Mouse (Mus musculus) embryonic facial prominence, embryonic 15.5 days (tissue): ENCODE measurements at regions not wholly inside any gene's neighbourhood (a gene's known extent, or its start where the extent isn't known, plus 50 kb on each side); places are given as distances from the start of the nearest gene placed in this dataset.

Experiments
- ATAC-seq: fragments of 200-750 bp; cut with Nextera tagmentation; 2 replicates; pipeline ENCODE4 v1.8.0; 2017; ENCODE audit warnings: low read depth, moderate TSS enrichment; ENCODE audit not compliant: insufficient number of reproducible peaks, low FRiP score, low TSS enrichment
- H3K27ac ChIP-seq: fragments of 300-500 bp; sonication (generic); replicated peaks from 2 replicates; pipeline ENCODE4 v1.5.1; 2015; ENCODE audit warnings: mild to moderate bottlenecking, inconsistent platforms
- H3K27me3 ChIP-seq: fragments of 300-500 bp; sonication (generic); 2 replicates; pipeline ENCODE4 v1.6.1; 2015; ENCODE audit warnings: inconsistent platforms
- H3K36me3 ChIP-seq: fragments of 300-500 bp; sonication (generic); 2 replicates; pipeline ENCODE4 v1.6.1; 2015; ENCODE audit warnings: mild to moderate bottlenecking, inconsistent platforms
- H3K4me1 ChIP-seq: fragments of 300-500 bp; sonication (generic); 2 replicates; pipeline ENCODE4 v1.6.1; 2015; ENCODE audit warnings: inconsistent platforms
- H3K4me2 ChIP-seq: fragments of 300-500 bp; sonication (generic); replicated peaks from 2 replicates; pipeline ENCODE4 v1.6.1; 2015; ENCODE audit warnings: mild to moderate bottlenecking, inconsistent platforms
- H3K4me3 ChIP-seq: fragments of 300-500 bp; sonication (generic); replicated peaks from 2 replicates; pipeline ENCODE4 v1.5.1; 2015; ENCODE audit warnings: mild to moderate bottlenecking, inconsistent platforms
- H3K9ac ChIP-seq: fragments of 300-500 bp; sonication (generic); 2 replicates; pipeline ENCODE4 v1.6.1; 2015; ENCODE audit warnings: inconsistent platforms
- H3K9me3 ChIP-seq: fragments of 300-500 bp; sonication (generic); replicated peaks from 2 replicates; pipeline ENCODE4 v1.6.1; 2016; ENCODE audit warnings: inconsistent platforms
- WGBS: fragments of 180-500 bp; shearing (Covaris S2); methylation state at CpG from one replicate; pipeline ENCODE4 v1.1.7; 2015; 5-methylcytosine and 5-hydroxymethylcytosine counted together

- Histone ChIP-seq H3K36me3 (no peaks in the 10 kb centered on the region), H3K4me3 (no peak overlapping the region), H3K4me1 (peaks cover 7% of the 10 kb centered on the region; the same call in 1 of the 2 replicates), H3K27ac (no peak overlapping the region), H3K9me3 (no peaks in the 10 kb centered on the region), H3K27me3 (no peaks in the 10 kb centered on the region), H3K4me2 (no peak overlapping the region), H3K9ac (no peak overlapping the region)
- no peak for ATAC-seq
- 87% methylated on average over 5 of the region's 5 CpGs for WGBS
Measured at GRCm38 (mm10) chr15:62166786-62167185, 1244.0 kb upstream of the A1bg start.

GRCm38 (mm10) chr15:62165826-62166500 lies 1243.2 kb upstream of the A1bg start:
- no peaks in the 10 kb centered on the region for H3K9me3 ChIP-seq
- WGBS, result 88% methylated on average over 10 of the region's 10 CpGs

DNA sequence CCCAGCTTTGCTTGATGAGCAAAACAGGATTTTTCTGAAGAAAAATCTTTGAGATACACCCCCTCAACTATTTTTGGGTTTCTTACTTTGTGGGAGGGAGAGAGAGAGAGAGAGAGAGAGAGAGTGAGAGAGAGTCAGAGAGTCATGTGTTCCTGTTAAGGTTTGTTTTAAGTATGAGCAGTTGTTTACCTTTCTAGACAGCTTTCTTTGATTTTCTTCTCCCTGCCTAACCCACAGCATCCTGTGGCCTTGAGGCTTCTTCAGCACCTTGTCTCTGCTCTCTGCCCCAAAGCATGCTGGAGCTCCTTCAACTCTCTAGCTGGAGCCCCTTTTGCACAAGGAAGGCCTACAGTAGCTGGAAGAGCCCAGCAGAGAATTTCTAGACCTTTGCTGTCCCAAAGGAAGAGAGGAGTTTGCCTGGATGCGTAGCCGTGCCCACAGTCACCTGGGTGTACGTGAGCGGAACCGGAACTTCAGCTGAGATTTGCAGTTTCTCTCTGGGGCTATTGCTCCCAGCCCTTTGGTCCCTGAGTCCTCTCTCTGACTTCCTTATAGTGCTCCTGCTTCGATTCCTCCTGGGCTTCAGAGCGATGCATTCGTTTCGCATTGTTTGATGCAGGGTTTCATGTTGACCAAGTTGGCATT lies 1242.1 kb upstream of the A1bg start:
- Histone ChIP-seq H3K4me2 (no peak overlapping the region), H3K36me3 (no peaks in the 10 kb centered on the region), H3K9me3 (no peaks in the 10 kb centered on the region), H3K4me3 (no peak overlapping the region), H3K27ac (no peak overlapping the region), H3K9ac (no peak overlapping the region), H3K4me1 (peaks cover 7% of the 10 kb centered on the region; the same call in 1 of the 2 replicates), H3K27me3 (no peaks in the 10 kb centered on the region)
- WGBS, result 94% methylated on average over 9 of the region's 9 CpGs
- no peak for ATAC-seq

More at GRCm38 (mm10) chr15:62165826-62166500, 1243.2 kb upstream of the A1bg start:
- H3K27me3 ChIP-seq, result no peaks in the 10 kb centered on the region
- peaks cover 7% of the 10 kb centered on the region; the same call in 1 of the 2 replicates for H3K4me1 ChIP-seq
- no peaks in the 10 kb centered on the region for H3K36me3 ChIP-seq
- H3K4me3 ChIP-seq, result no peak overlapping the region
- ATAC-seq, result no peak
- H3K9ac ChIP-seq, result no peak overlapping the region
- H3K27ac ChIP-seq, result no peak overlapping the region
- no peak overlapping the region for H3K4me2 ChIP-seq

- WGBS, result 82% methylated on average over 5 of the region's 5 CpGs
- no peaks in the 10 kb centered on the region for H3K9me3 ChIP-seq
- H3K4me2 ChIP-seq, result no peak overlapping the region
- no peaks in the 10 kb centered on the region for H3K36me3 ChIP-seq
- no peak overlapping the region for H3K27ac ChIP-seq
- H3K27me3 ChIP-seq, result no peaks in the 10 kb centered on the region
- H3K9ac ChIP-seq, result no peak overlapping the region
- H3K4me3 ChIP-seq, result no peak overlapping the region
- H3K4me1 ChIP-seq, result peaks cover 7% of the 10 kb centered on the region; the same call in 1 of the 2 replicates
- ATAC-seq, result no peak
Measured at GRCm38 (mm10) chr15:62163203-62163602, 1240.4 kb upstream of the A1bg start.

GRCm38 (mm10) chr15:62162648-62163194 lies 1239.9 kb upstream of the A1bg start:
- no peak for ATAC-seq
- H3K27ac ChIP-seq, result no peak overlapping the region
- no peaks in the 10 kb centered on the region for H3K9me3 ChIP-seq
- no peak overlapping the region for H3K4me2 ChIP-seq
- H3K27me3 ChIP-seq, result no peaks in the 10 kb centered on the region
- no peak overlapping the region for H3K4me3 ChIP-seq
- H3K4me1 ChIP-seq, result peaks cover 7% of the 10 kb centered on the region; the same call in 1 of the 2 replicates
- H3K9ac ChIP-seq, result no peak overlapping the region
- no peaks in the 10 kb centered on the region for H3K36me3 ChIP-seq
- 78% methylated on average over 4 of the region's 4 CpGs for WGBS

- Histone ChIP-seq H3K27ac (no peak overlapping the region), H3K4me3 (no peak overlapping the region), H3K4me2 (no peak overlapping the region), H3K4me1 (peaks cover 7% of the 10 kb centered on the region; the same call in 1 of the 2 replicates), H3K9me3 (no peaks in the 10 kb centered on the region), H3K27me3 (no peaks in the 10 kb centered on the region), H3K9ac (no peak overlapping the region), H3K36me3 (no peaks in the 10 kb centered on the region)
- 58% methylated on average over 8 of the region's 8 CpGs for WGBS
- ATAC-seq, result no peak
Measured at GRCm38 (mm10) chr15:62161975-62162647, 1239.3 kb upstream of the A1bg start.

GRCm38 (mm10) chr15:62161061-62161460 lies 1238.2 kb upstream of the A1bg start:
- Histone ChIP-seq H3K4me3 (no peak overlapping the region), H3K27me3 (no peaks in the 10 kb centered on the region)
- ATAC-seq, result no peak

DNA sequence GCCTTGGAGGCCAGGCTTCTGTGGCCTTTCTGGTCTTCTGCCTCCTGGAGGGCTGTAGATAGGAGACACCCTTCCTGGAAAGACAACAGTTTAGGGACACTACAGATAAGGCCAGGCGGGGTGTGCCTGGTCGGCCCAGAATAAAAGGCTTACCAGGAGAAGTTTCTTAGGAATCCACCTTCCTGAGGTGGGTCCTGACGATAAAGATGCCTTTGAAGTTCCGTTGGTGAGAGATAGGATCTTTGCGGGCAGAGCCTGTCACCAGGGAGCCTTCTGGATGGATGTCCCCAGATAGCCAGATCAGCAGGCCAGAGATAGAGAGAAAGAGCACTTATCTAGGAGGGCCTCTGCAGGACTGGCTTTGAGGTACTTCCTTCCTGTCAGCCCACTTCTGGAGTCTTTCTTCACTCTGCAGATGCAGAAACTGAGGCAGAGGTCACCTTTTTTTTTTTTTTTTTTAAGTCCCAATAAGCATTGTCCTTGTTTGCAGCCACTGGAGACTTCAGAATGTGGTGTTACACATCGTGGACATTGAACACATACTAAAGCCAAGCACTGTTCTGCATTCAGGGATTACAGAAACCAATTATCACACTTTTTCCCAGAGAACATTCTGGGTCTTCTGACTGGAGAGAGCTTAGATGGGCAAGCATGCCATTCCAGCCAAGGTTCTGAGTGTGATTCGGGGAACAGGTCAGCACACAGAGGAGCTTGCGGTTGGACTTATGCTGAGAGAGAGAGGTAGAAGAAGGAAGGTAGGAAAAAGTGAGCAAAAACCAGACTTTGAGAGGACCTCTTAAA lies 1236.3 kb upstream of the A1bg start:
- Histone ChIP-seq H3K9me3 (no peaks in the 10 kb centered on the region), H3K4me1 (0 out of 2 replicates have a peak, but pooled peaks cover 5% of the 10 kb centered on the region), H3K27ac (no peak overlapping the region), H3K36me3 (no peaks in the 10 kb centered on the region), H3K27me3 (no peaks in the 10 kb centered on the region), H3K4me3 (no peak overlapping the region), H3K4me2 (no peak overlapping the region), H3K9ac (no peak overlapping the region)
- no peak for ATAC-seq
- 85% methylated on average over 8 of the region's 8 CpGs for WGBS

More at GRCm38 (mm10) chr15:62161061-62161460, 1238.2 kb upstream of the A1bg start:
- H3K4me2 ChIP-seq, result no peak overlapping the region
- H3K9me3 ChIP-seq, result no peaks in the 10 kb centered on the region
- peaks cover 7% of the 10 kb centered on the region; the same call in 1 of the 2 replicates for H3K4me1 ChIP-seq
- no peaks in the 10 kb centered on the region for H3K36me3 ChIP-seq
- WGBS, result 84% methylated on average over 8 of the region's 8 CpGs
- H3K9ac ChIP-seq, result no peak overlapping the region
- H3K27ac ChIP-seq, result no peak overlapping the region

DNA sequence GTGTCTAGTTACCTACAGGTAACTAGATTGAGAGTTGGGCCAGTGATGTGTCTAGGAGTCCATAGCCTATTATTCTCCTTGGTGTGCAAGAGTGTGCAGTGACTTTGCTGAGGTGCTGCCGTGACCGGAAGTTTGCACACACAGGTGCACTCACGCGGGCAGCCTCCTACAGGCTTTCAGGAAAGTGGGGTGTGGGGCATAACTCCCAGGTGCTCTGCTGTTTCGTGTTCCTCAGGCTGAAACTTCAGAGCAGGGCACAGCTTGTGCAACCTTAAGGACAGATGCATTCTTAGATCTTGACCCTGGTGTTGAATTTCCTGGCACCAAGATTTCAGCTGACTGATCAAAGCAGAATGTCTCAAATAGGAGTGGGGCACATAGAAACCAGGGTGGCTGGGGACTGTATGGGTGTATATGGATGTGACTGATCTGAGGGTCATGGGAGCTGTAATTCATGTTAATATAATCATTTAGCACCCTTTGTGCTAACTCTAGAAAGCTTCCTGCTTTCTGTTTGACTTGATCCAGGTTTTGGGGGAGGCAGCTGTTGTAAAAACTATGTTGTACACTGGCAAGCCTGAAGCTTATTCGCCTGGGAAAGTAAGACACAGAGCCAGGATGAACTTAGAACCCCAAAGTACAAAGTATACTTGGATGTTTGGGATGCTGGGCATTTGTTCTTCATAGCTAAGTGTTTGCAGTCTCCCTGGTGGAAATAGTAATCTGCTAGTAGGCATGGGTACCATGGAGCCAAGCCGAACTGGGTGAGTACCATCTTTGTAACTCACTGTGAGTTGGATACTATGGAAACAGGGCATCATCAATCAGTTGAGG lies 1234.6 kb upstream of the A1bg start:
- Histone ChIP-seq H3K4me3 (no peak overlapping the region), H3K9ac (no peak overlapping the region), H3K4me2 (no peak overlapping the region), H3K9me3 (no peaks in the 10 kb centered on the region), H3K27ac (no peak overlapping the region), H3K27me3 (no peaks in the 10 kb centered on the region), H3K36me3 (no peaks in the 10 kb centered on the region), H3K4me1 (0 out of 2 replicates have a peak, but pooled peaks cover 5% of the 10 kb centered on the region)
- 84% methylated on average over 7 of the region's 7 CpGs for WGBS
- ATAC-seq, result no peak

- no peaks in the 10 kb centered on the region for H3K4me1 ChIP-seq
- no peaks in the 10 kb centered on the region for H3K36me3 ChIP-seq
- H3K4me3 ChIP-seq, result no peak overlapping the region
- H3K9me3 ChIP-seq, result no peaks in the 10 kb centered on the region
- no peaks in the 10 kb centered on the region for H3K27me3 ChIP-seq
- no peak overlapping the region for H3K9ac ChIP-seq
- H3K4me2 ChIP-seq, result no peak overlapping the region
- no peak for ATAC-seq
- WGBS, result 55% methylated on average over 9 of the region's 9 CpGs
- no peak overlapping the region for H3K27ac ChIP-seq
Measured at GRCm38 (mm10) chr15:62153222-62153621, 1230.4 kb upstream of the A1bg start.
